Mouse (Mus musculus): ENCODE measurements around the gene AC161166.1. TPM values are rescaled to one million over a fixed set of nuclear protein-coding genes. Genes with fewer than 3 reads are reported as not detected.

The AC161166.1 gene
- polyA plus RNA-seq, 1 experiment from 2014 or later, result 0.26 TPM

- H3K4me3 ChIP-seq (ENCODE audit: low read length), result peak overlapping the region; percentile 75
- 2% methylated on average over 35 of the region's 38 CpGs for WGBS
- H3K27me3 ChIP-seq (ENCODE audit: control insufficient read depth, insufficient read depth, low read length), result peaks cover 57% of the 10 kb centered on the region
- peaks cover 8% of the 10 kb centered on the region for H3K4me1 ChIP-seq (ENCODE audit: control insufficient read depth, insufficient read depth, low read length)
- H3K9ac ChIP-seq (ENCODE audit: low read length), result peak overlapping the region; percentile 78
- peaks cover 2% of the 10 kb centered on the region; the same call in 1 of the 2 replicates for H3K9me3 ChIP-seq (replicated peaks; ENCODE audit: control insufficient read depth, low read length)
- peak overlapping the region; percentile 97 for H3K4me2 ChIP-seq (ENCODE audit: low read depth, low read length)
- H3K27ac ChIP-seq (ENCODE audit: low read length), result no peak overlapping the region
- no peaks in the 10 kb centered on the region for H3K36me3 ChIP-seq (ENCODE audit: control insufficient read depth, insufficient read depth)
- ATAC-seq (replicated peaks; ENCODE audit: extremely low read depth, insufficient read depth, low FRiP score), result 0 out of 2 replicates have a peak, but pooled peaks have one; percentile 12
Observed at GRCm38 (mm10) chr7:24482208-24483020, 29.8 kb downstream of the AC161166.1 start.

GRCm38 (mm10) chr7:24481474-24482207 is 30.6 kb downstream of the AC161166.1 start, which contains the start of gene Cadm4:
Gene Cadm4 (plus strand): TSS chr7:24482023.
- Histone ChIP-seq H3K4me3 (ENCODE audit: low read length) (peak within 1 kb of the TSS; percentile 75), H3K36me3 (ENCODE audit: control insufficient read depth, insufficient read depth) (no peaks in the 10 kb centered on the region), H3K27me3 (ENCODE audit: control insufficient read depth, insufficient read depth, low read length) (peaks cover 57% of the 10 kb centered on the region), H3K4me1 (ENCODE audit: control insufficient read depth, insufficient read depth, low read length) (peaks cover 5% of the 10 kb centered on the region; the same call in 1 of the 2 replicates), H3K9me3 (replicated peaks; ENCODE audit: control insufficient read depth, low read length) (peaks cover 2% of the 10 kb centered on the region; the same call in 1 of the 2 replicates), H3K4me2 (ENCODE audit: low read depth, low read length) (peak within 1 kb of the TSS; percentile 97), H3K9ac (ENCODE audit: low read length) (peak within 1 kb of the TSS; percentile 78), H3K27ac (ENCODE audit: low read length) (no peak within 1 kb of the TSS)
- under 1% methylated on average over 78 of the region's 83 CpGs for WGBS
- ATAC-seq (replicated peaks; ENCODE audit: extremely low read depth, insufficient read depth, low FRiP score), result peak; percentile 83

GRCm38 (mm10) chr7:24480986-24481473 is 31.2 kb downstream of the AC161166.1 start:
- Histone ChIP-seq H3K4me2 (ENCODE audit: low read depth, low read length) (peak overlapping the region; percentile 97), H3K4me1 (ENCODE audit: control insufficient read depth, insufficient read depth, low read length) (peaks cover 5% of the 10 kb centered on the region; the same call in 1 of the 2 replicates), H3K4me3 (ENCODE audit: low read length) (peak overlapping the region; percentile 75), H3K9me3 (replicated peaks; ENCODE audit: control insufficient read depth, low read length) (peaks cover 2% of the 10 kb centered on the region; the same call in 1 of the 2 replicates), H3K9ac (ENCODE audit: low read length) (no peak overlapping the region; the same call in 1 of the 2 replicates), H3K27ac (ENCODE audit: low read length) (no peak overlapping the region), H3K36me3 (ENCODE audit: control insufficient read depth, insufficient read depth) (no peaks in the 10 kb centered on the region), H3K27me3 (ENCODE audit: control insufficient read depth, insufficient read depth, low read length) (peaks cover 54% of the 10 kb centered on the region)
- 12% methylated on average over 14 of the region's 14 CpGs for WGBS
- no peak for ATAC-seq (replicated peaks; ENCODE audit: extremely low read depth, insufficient read depth, low FRiP score)

- Histone ChIP-seq H3K4me3 (ENCODE audit: low read length) (no peak overlapping the region), H3K9me3 (replicated peaks; ENCODE audit: control insufficient read depth, low read length) (peaks cover 2% of the 10 kb centered on the region; the same call in 1 of the 2 replicates), H3K9ac (ENCODE audit: low read length) (no peak overlapping the region), H3K27me3 (ENCODE audit: control insufficient read depth, insufficient read depth, low read length) (peaks cover 47% of the 10 kb centered on the region), H3K4me2 (ENCODE audit: low read depth, low read length) (no peak overlapping the region), H3K27ac (ENCODE audit: low read length) (no peak overlapping the region), H3K4me1 (ENCODE audit: control insufficient read depth, insufficient read depth, low read length) (peaks cover 5% of the 10 kb centered on the region; the same call in 1 of the 2 replicates), H3K36me3 (ENCODE audit: control insufficient read depth, insufficient read depth) (no peaks in the 10 kb centered on the region)
- ATAC-seq (replicated peaks; ENCODE audit: extremely low read depth, insufficient read depth, low FRiP score), result no peak
- WGBS, result 49% methylated on average over 18 of the region's 18 CpGs
Observed at GRCm38 (mm10) chr7:24480121-24480941, 31.9 kb downstream of the AC161166.1 start.

- WGBS, result 88% methylated on average over 2 of the region's 2 CpGs
- Histone ChIP-seq H3K4me1 (ENCODE audit: control insufficient read depth, insufficient read depth, low read length) (peaks cover 5% of the 10 kb centered on the region; the same call in 1 of the 2 replicates), H3K9ac (ENCODE audit: low read length) (no peak overlapping the region), H3K27ac (ENCODE audit: low read length) (no peak overlapping the region), H3K4me2 (ENCODE audit: low read depth, low read length) (no peak overlapping the region), H3K36me3 (ENCODE audit: control insufficient read depth, insufficient read depth) (no peaks in the 10 kb centered on the region), H3K4me3 (ENCODE audit: low read length) (no peak overlapping the region), H3K9me3 (replicated peaks; ENCODE audit: control insufficient read depth, low read length) (peaks cover 2% of the 10 kb centered on the region; the same call in 1 of the 2 replicates), H3K27me3 (ENCODE audit: control insufficient read depth, insufficient read depth, low read length) (peaks cover 42% of the 10 kb centered on the region)
- no peak for ATAC-seq (replicated peaks; ENCODE audit: extremely low read depth, insufficient read depth, low FRiP score)
Observed at GRCm38 (mm10) chr7:24479685-24480084, 32.6 kb downstream of the AC161166.1 start.

GRCm38 (mm10) chr7:24478911-24479310 is 33.3 kb downstream of the AC161166.1 start:
- WGBS, result 74% methylated on average over 5 of the region's 5 CpGs
- H3K27me3 ChIP-seq (ENCODE audit: control insufficient read depth, insufficient read depth, low read length), result peaks cover 34% of the 10 kb centered on the region
- H3K36me3 ChIP-seq (ENCODE audit: control insufficient read depth, insufficient read depth), result no peaks in the 10 kb centered on the region
- H3K4me3 ChIP-seq (ENCODE audit: low read length), result no peak overlapping the region
- no peak for ATAC-seq (replicated peaks; ENCODE audit: extremely low read depth, insufficient read depth, low FRiP score)
- H3K27ac ChIP-seq (ENCODE audit: low read length), result no peak overlapping the region
- H3K4me1 ChIP-seq (ENCODE audit: control insufficient read depth, insufficient read depth, low read length), result peaks cover 5% of the 10 kb centered on the region; the same call in 1 of the 2 replicates
- H3K9ac ChIP-seq (ENCODE audit: low read length), result no peak overlapping the region
- H3K4me2 ChIP-seq (ENCODE audit: low read depth, low read length), result no peak overlapping the region
- H3K9me3 ChIP-seq (replicated peaks; ENCODE audit: control insufficient read depth, low read length), result peaks cover 2% of the 10 kb centered on the region; the same call in 1 of the 2 replicates

GRCm38 (mm10) chr7:24476856-24477255 is 35.4 kb downstream of the AC161166.1 start:
- H3K27ac ChIP-seq (ENCODE audit: low read length), result no peak overlapping the region
- H3K4me3 ChIP-seq (ENCODE audit: low read length), result no peak overlapping the region
- H3K9me3 ChIP-seq (replicated peaks; ENCODE audit: control insufficient read depth, low read length), result peaks cover 2% of the 10 kb centered on the region; the same call in 1 of the 2 replicates
- H3K36me3 ChIP-seq (ENCODE audit: control insufficient read depth, insufficient read depth), result no peaks in the 10 kb centered on the region
- H3K27me3 ChIP-seq (ENCODE audit: control insufficient read depth, insufficient read depth, low read length), result peaks cover 16% of the 10 kb centered on the region
- H3K4me1 ChIP-seq (ENCODE audit: control insufficient read depth, insufficient read depth, low read length), result 0 out of 2 replicates have a peak, but pooled peaks cover 3% of the 10 kb centered on the region
- ATAC-seq (replicated peaks; ENCODE audit: extremely low read depth, insufficient read depth, low FRiP score), result no peak
- no peak overlapping the region for H3K4me2 ChIP-seq (ENCODE audit: low read depth, low read length)
- 72% methylated on average over 7 of the region's 7 CpGs for WGBS
- H3K9ac ChIP-seq (ENCODE audit: low read length), result no peak overlapping the region

- Histone ChIP-seq H3K4me1 (ENCODE audit: control insufficient read depth, insufficient read depth, low read length) (no peaks in the 10 kb centered on the region), H3K4me3 (ENCODE audit: low read length) (no peak overlapping the region), H3K4me2 (ENCODE audit: low read depth, low read length) (no peak overlapping the region), H3K27ac (ENCODE audit: low read length) (no peak overlapping the region), H3K9me3 (replicated peaks; ENCODE audit: control insufficient read depth, low read length) (peaks cover 2% of the 10 kb centered on the region; the same call in 1 of the 2 replicates), H3K27me3 (ENCODE audit: control insufficient read depth, insufficient read depth, low read length) (peaks cover 11% of the 10 kb centered on the region), H3K36me3 (ENCODE audit: control insufficient read depth, insufficient read depth) (no peaks in the 10 kb centered on the region), H3K9ac (ENCODE audit: low read length) (no peak overlapping the region)
- ATAC-seq (replicated peaks; ENCODE audit: extremely low read depth, insufficient read depth, low FRiP score), result no peak
- 74% methylated on average over 8 of the region's 8 CpGs for whole genome bisulfite sequencing
Observed at GRCm38 (mm10) chr7:24476338-24476737, 35.9 kb downstream of the AC161166.1 start.

Data from heart, embryonic 16.5 days (tissue).